Mouse (Mus musculus) small intestine, adult 2 months (tissue): ENCODE results near the gene Pnrc2. TPM values are rescaled to one million over a fixed set of nuclear protein-coding genes. Genes with fewer than 3 reads are reported as not detected.

Experiments used
- H3K27ac ChIP-seq: fragments of 200-500 bp; 2 replicates; pipeline ENCODE4 v1.5.1; 2012; ENCODE audit warnings: low read depth, low read length, control low read depth, inconsistent platforms; ENCODE audit not compliant: insufficient read depth
- H3K27me3 ChIP-seq: fragments of 200-500 bp; 2 replicates; pipeline ENCODE4 v1.6.1; 2012; ENCODE audit warnings: mild to moderate bottlenecking, moderate library complexity, low read length, inconsistent platforms; ENCODE audit not compliant: control insufficient read depth, insufficient read depth
- H3K36me3 ChIP-seq: fragments of 200-500 bp; 2 replicates; pipeline ENCODE4 v1.6.1; 2012; ENCODE audit warnings: mild to moderate bottlenecking, low read length, control low read depth, inconsistent platforms; ENCODE audit not compliant: control insufficient read depth, insufficient read depth
- H3K4me1 ChIP-seq: fragments of 200-500 bp; 2 replicates; pipeline ENCODE4 v1.6.1; 2012; ENCODE audit warnings: low read length, inconsistent platforms, mixed read lengths; ENCODE audit not compliant: control insufficient read depth, insufficient read depth, insufficient read length
- H3K4me3 ChIP-seq: fragments of 200-500 bp; 2 replicates; pipeline ENCODE4 v1.5.1; 2012; ENCODE audit warnings: low read depth, mild to moderate bottlenecking, control low read depth, inconsistent platforms, low read length, moderate library complexity
- CTCF ChIP-seq: fragments of 200-500 bp; IDR thresholded peaks from 2 replicates; pipeline ENCODE4 v1.5.1; 2012; ENCODE audit warnings: low read depth, mild to moderate bottlenecking, control low read depth, inconsistent platforms, low read length, moderate library complexity, mixed read lengths; ENCODE audit not compliant: insufficient replicate concordance, insufficient read length; ENCODE audit errors: extremely low read depth
- POLR2A ChIP-seq: fragments of 200-500 bp; IDR thresholded peaks from 2 replicates; pipeline ENCODE4 v1.6.1; 2012; ENCODE audit warnings: low read depth, mild to moderate bottlenecking, control low read depth, inconsistent platforms, low read length, moderate library complexity
- WGBS: fragments of 180-500 bp; shearing (Covaris S2); methylation state at CpG from one replicate; pipeline ENCODE4 v1.1.7; 2018; 5-methylcytosine and 5-hydroxymethylcytosine counted together
- polyA plus RNA-seq: library from polyadenylated mRNA; depleted of rRNA; stranded (reverse); fragments of >200 nt; gene quantifications from 2 replicates; pipeline ENCODE4 v1.2.3, GENCODE M21; 2012

Gene Pnrc2
- polyA plus RNA-seq, 1 experiment, result 8.5 TPM

GRCm38 (mm10) chr4:135838925-135839292 is 34.7 kb downstream of the Pnrc2 start:
- TF ChIP-seq POLR2A (no peak), CTCF (no peak)

GRCm38 (mm10) chr4:135834124-135834717 is 39.4 kb downstream of the Pnrc2 start:
- H3K4me3 ChIP-seq, result no peak overlapping the region
- TF ChIP-seq POLR2A (no peak), CTCF (no peak)
- WGBS, result 95% methylated on average over 8 of the region's 8 CpGs
- H3K27ac ChIP-seq, result no peak overlapping the region
- H3K36me3 ChIP-seq, result no peaks in the 10 kb centered on the region
- H3K27me3 ChIP-seq, result no peaks in the 10 kb centered on the region
- no peaks in the 10 kb centered on the region for H3K4me1 ChIP-seq

More at GRCm38 (mm10) chr4:135838925-135839292, 34.7 kb downstream of the Pnrc2 start:
- WGBS, result 71% methylated on average over 3 of the region's 3 CpGs
- H3K27ac ChIP-seq, result no peak overlapping the region
- no peaks in the 10 kb centered on the region for H3K4me1 ChIP-seq
- H3K36me3 ChIP-seq, result no peaks in the 10 kb centered on the region
- H3K4me3 ChIP-seq, result no peak overlapping the region
- H3K27me3 ChIP-seq, result no peaks in the 10 kb centered on the region

- TF ChIP-seq CTCF (no peak), POLR2A (no peak)
- Histone ChIP-seq H3K27ac (no peak overlapping the region), H3K27me3 (no peaks in the 10 kb centered on the region), H3K4me3 (no peak overlapping the region), H3K36me3 (no peaks in the 10 kb centered on the region), H3K4me1 (no peaks in the 10 kb centered on the region)
- 63% methylated on average over 12 of the region's 12 CpGs for WGBS
Observed at GRCm38 (mm10) chr4:135833301-135834123, 40.1 kb downstream of the Pnrc2 start.

GRCm38 (mm10) chr4:135832070-135832469 is 41.6 kb downstream of the Pnrc2 start:
- Histone ChIP-seq H3K4me1 (no peaks in the 10 kb centered on the region), H3K4me3 (no peak overlapping the region), H3K27me3 (no peaks in the 10 kb centered on the region), H3K27ac (no peak overlapping the region), H3K36me3 (no peaks in the 10 kb centered on the region)
- 75% methylated on average over 11 of the region's 11 CpGs for WGBS
- TF ChIP-seq CTCF (no peak), POLR2A (no peak)

GRCm38 (mm10) chr4:135828491-135828890 is 45.2 kb downstream of the Pnrc2 start:
- Histone ChIP-seq H3K27ac (peak overlapping the region; percentile 33; the same call in 1 of the 2 replicates), H3K4me3 (no peak overlapping the region), H3K36me3 (no peaks in the 10 kb centered on the region), H3K27me3 (no peaks in the 10 kb centered on the region), H3K4me1 (no peaks in the 10 kb centered on the region)
- 48% methylated on average over 11 of the region's 11 CpGs for WGBS
- TF ChIP-seq POLR2A, result no peak
- no peak for TF ChIP-seq CTCF

- H3K36me3 ChIP-seq, result no peaks in the 10 kb centered on the region
- TF ChIP-seq CTCF (no peak), POLR2A (no peak)
- no peaks in the 10 kb centered on the region for H3K4me1 ChIP-seq
- 59% methylated on average over 8 of the region's 8 CpGs for WGBS
- H3K27me3 ChIP-seq, result no peaks in the 10 kb centered on the region
- H3K4me3 ChIP-seq, result no peak overlapping the region
- H3K27ac ChIP-seq, result no peak overlapping the region
Observed at GRCm38 (mm10) chr4:135824254-135824653, 49.4 kb downstream of the Pnrc2 start.

GRCm38 (mm10) chr4:135823298-135823697 is 50.4 kb downstream of the Pnrc2 start:
- no peaks in the 10 kb centered on the region for H3K36me3 ChIP-seq
- H3K27ac ChIP-seq, result no peak overlapping the region
- no peak overlapping the region for H3K4me3 ChIP-seq
- no peaks in the 10 kb centered on the region for H3K27me3 ChIP-seq
- H3K4me1 ChIP-seq, result no peaks in the 10 kb centered on the region
- 72% methylated on average over 2 of the region's 2 CpGs for WGBS
- TF ChIP-seq CTCF, result peak; percentile 26; the same call in 1 of the 2 replicates
- TF ChIP-seq POLR2A, result no peak
